Mouse (Mus musculus) liver, postnatal 0 days (tissue): ENCODE data around the gene Txnl4b. TPM values are rescaled to one million over a fixed set of nuclear protein-coding genes. Genes with fewer than 3 reads are reported as not detected.

Experiments used
- ATAC-seq: fragments of 200-750 bp; cut with Nextera tagmentation; 2 replicates; pipeline ENCODE4 v1.8.0; 2017; ENCODE audit warnings: mild to moderate bottlenecking, moderate library complexity
- DNase-seq: peaks from one replicate; pipeline ENCODE4 v3.0.0-alpha.2; 2016
- H3K27ac ChIP-seq: fragments of 300-500 bp; sonication (generic); 2 replicates; pipeline ENCODE4 v1.5.1; 2014; ENCODE audit warnings: antibody characterized with exemption, moderate library complexity, mild to moderate bottlenecking, low read depth
- H3K27me3 ChIP-seq: fragments of 300-500 bp; sonication (generic); 2 replicates; pipeline ENCODE4 v1.6.1; 2014; ENCODE audit warnings: low read length, control low read depth, mixed read lengths; ENCODE audit not compliant: insufficient read depth
- H3K36me3 ChIP-seq: fragments of 300-500 bp; sonication (generic); replicated peaks from 2 replicates; pipeline ENCODE4 v1.6.1; 2014; ENCODE audit warnings: mild to moderate bottlenecking, control low read depth, low read length, moderate library complexity, mixed read lengths; ENCODE audit not compliant: insufficient read depth
- H3K4me1 ChIP-seq: fragments of 300-500 bp; sonication (generic); 2 replicates; pipeline ENCODE4 v1.6.1; 2014; ENCODE audit warnings: antibody characterized with exemption, mild to moderate bottlenecking, control low read depth; ENCODE audit not compliant: insufficient read depth
- H3K4me2 ChIP-seq: fragments of 300-500 bp; sonication (generic); 2 replicates; pipeline ENCODE4 v1.6.1; 2014; ENCODE audit warnings: low read depth, mild to moderate bottlenecking, low read length, moderate library complexity, mixed read lengths
- H3K4me3 ChIP-seq: fragments of 300-500 bp; sonication (generic); 2 replicates; pipeline ENCODE4 v1.5.1; 2014; ENCODE audit warnings: low read depth, low read length
- H3K9ac ChIP-seq: fragments of 300-500 bp; sonication (generic); replicated peaks from 2 replicates; pipeline ENCODE4 v1.6.1; 2014; ENCODE audit warnings: mild to moderate bottlenecking, moderate library complexity
- H3K9me3 ChIP-seq: fragments of 300-500 bp; sonication (generic); 2 replicates; pipeline ENCODE4 v1.6.1; 2016; ENCODE audit warnings: mild to moderate bottlenecking, control low read depth, low read length, mixed read lengths
- CTCF ChIP-seq: sonication (generic); IDR thresholded peaks from 2 replicates; pipeline ENCODE4 v1.5.1; 2016; ENCODE audit warnings: antibody characterized with exemption, low read depth
- EP300 ChIP-seq: IDR thresholded peaks from 2 replicates; pipeline ENCODE4 v1.6.1; 2016; ENCODE audit warnings: antibody characterized with exemption, low read depth, mild to moderate bottlenecking
- WGBS: fragments of 180-500 bp; shearing (Covaris S2); extraction: QIAGEN DNeasy Blood & Tissue Kit; methylation state at CpG from one replicate; pipeline ENCODE4 v1.1.7; 2014; ENCODE audit not compliant: insufficient replicate concordance; 5-methylcytosine and 5-hydroxymethylcytosine counted together
- polyA plus RNA-seq: library from polyadenylated mRNA; unstranded; fragments of >200 nt; fragmentation: Nextera tagmentation; extraction: Ambion mirVana; gene quantifications from 2 replicates; pipeline ENCODE4 v1.2.1, GENCODE M21; 2015

The Txnl4b gene
- polyA plus RNA-seq, 1 experiment from 2014 or later, result 11.4 TPM

- Histone ChIP-seq H3K4me1 (no peaks in the 10 kb centered on the region), H3K27me3 (no peaks in the 10 kb centered on the region), H3K9ac (no peak overlapping the region), H3K27ac (no peak overlapping the region), H3K9me3 (no peaks in the 10 kb centered on the region), H3K4me3 (no peak overlapping the region), H3K4me2 (no peak overlapping the region), H3K36me3 (peaks cover 15% of the 10 kb centered on the region)
- 72% methylated on average over 8 of the region's 8 CpGs for WGBS
- ATAC-seq (no peak), DNase-seq (no peak)
- TF ChIP-seq CTCF (no peak), EP300 (no peak)
These were observed 22.8 kb upstream of the Txnl4b start for GRCm38 (mm10) chr8:109542748-109543519.

GRCm38 (mm10) chr8:109544049-109544448, 21.6 kb upstream of the Txnl4b start:
- Histone ChIP-seq H3K36me3 (peaks cover 26% of the 10 kb centered on the region), H3K27ac (no peak overlapping the region), H3K4me3 (no peak overlapping the region), H3K9ac (no peak overlapping the region), H3K27me3 (no peaks in the 10 kb centered on the region), H3K9me3 (no peaks in the 10 kb centered on the region), H3K4me1 (no peaks in the 10 kb centered on the region), H3K4me2 (no peak overlapping the region)
- 19% methylated on average over 3 of the region's 3 CpGs for WGBS
- TF ChIP-seq CTCF (no peak), EP300 (no peak)
- ATAC-seq, result no peak
- DNase-seq, result no peak

- Histone ChIP-seq H3K9ac (no peak overlapping the region), H3K4me3 (no peak overlapping the region), H3K36me3 (peaks cover 98% of the 10 kb centered on the region), H3K27me3 (no peaks in the 10 kb centered on the region), H3K4me1 (no peaks in the 10 kb centered on the region), H3K4me2 (no peak overlapping the region), H3K9me3 (no peaks in the 10 kb centered on the region), H3K27ac (no peak overlapping the region)
- WGBS, result 42% methylated on average over 3 of the region's 3 CpGs
- TF ChIP-seq EP300, result no peak
- TF ChIP-seq CTCF, result peak; percentile 72
- peak; percentile 51 for DNase-seq
- ATAC-seq, result no peak
These were observed 14.0 kb upstream of the Txnl4b start for GRCm38 (mm10) chr8:109551663-109552062.

- peaks cover 18% of the 10 kb centered on the region for H3K4me1 ChIP-seq
- WGBS, result 36% methylated on average over 2 of the region's 2 CpGs
- no peak overlapping the region for H3K4me3 ChIP-seq
- no peak for TF ChIP-seq CTCF
- no peak for TF ChIP-seq EP300
- H3K27ac ChIP-seq, result no peak overlapping the region
- ATAC-seq (no peak), DNase-seq (no peak)
- no peaks in the 10 kb centered on the region for H3K9me3 ChIP-seq
- H3K27me3 ChIP-seq, result no peaks in the 10 kb centered on the region
- H3K9ac ChIP-seq, result no peak overlapping the region
- H3K36me3 ChIP-seq, result peaks cover 39% of the 10 kb centered on the region
- H3K4me2 ChIP-seq, result peak overlapping the region; percentile 87
These were observed 1.8 kb upstream of the Txnl4b start for GRCm38 (mm10) chr8:109563881-109564280.

GRCm38 (mm10) chr8:109564766-109565165, 926 bp upstream of the Txnl4b start:
- peaks cover 18% of the 10 kb centered on the region for H3K4me1 ChIP-seq
- H3K27me3 ChIP-seq, result no peaks in the 10 kb centered on the region
- peak overlapping the region; percentile 99 for H3K27ac ChIP-seq
- no peak for TF ChIP-seq CTCF
- no peak for TF ChIP-seq EP300
- peak overlapping the region; percentile 87 for H3K4me2 ChIP-seq
- peak overlapping the region; percentile 97 for H3K4me3 ChIP-seq
- ATAC-seq (no peak), DNase-seq (no peak)
- WGBS, result 3% methylated on average over 10 of the region's 10 CpGs
- peaks cover 32% of the 10 kb centered on the region for H3K36me3 ChIP-seq
- H3K9me3 ChIP-seq, result no peaks in the 10 kb centered on the region
- H3K9ac ChIP-seq, result peak overlapping the region; percentile 88

- H3K9ac ChIP-seq, result no peak overlapping the region
- peak overlapping the region; percentile 72 for H3K27ac ChIP-seq
- WGBS, result 81% methylated on average over 12 of the region's 12 CpGs
- no peaks in the 10 kb centered on the region for H3K9me3 ChIP-seq
- no peaks in the 10 kb centered on the region for H3K27me3 ChIP-seq
- DNase-seq, result no peak
- peaks cover 8% of the 10 kb centered on the region for H3K4me1 ChIP-seq
- TF ChIP-seq EP300 (no peak), CTCF (no peak)
- H3K4me3 ChIP-seq, result no peak overlapping the region
- no peak overlapping the region for H3K4me2 ChIP-seq
- peaks cover 37% of the 10 kb centered on the region for H3K36me3 ChIP-seq
- no peak for ATAC-seq
These were observed 5.4 kb downstream of the Txnl4b start for GRCm38 (mm10) chr8:109571139-109571538.
